Mouse (Mus musculus) limb, embryonic 12.5 days (tissue): ENCODE measurements around the gene Abhd4. TPM values are rescaled to one million over a fixed set of nuclear protein-coding genes. Genes with fewer than 3 reads are reported as not detected.

Source experiments
- ATAC-seq: fragments of 200-750 bp; cut with Nextera tagmentation; 2 replicates; pipeline ENCODE4 v1.8.0; 2017; ENCODE audit warnings: low read depth, moderate TSS enrichment; ENCODE audit not compliant: insufficient number of reproducible peaks, insufficient read depth, low FRiP score, low TSS enrichment
- H3K27ac ChIP-seq: fragments of 300-500 bp; sonication (generic); 2 replicates; pipeline ENCODE4 v1.5.1; 2016; ENCODE audit warnings: mild to moderate bottlenecking, moderate library complexity
- H3K27me3 ChIP-seq: fragments of 300-500 bp; sonication (generic); 2 replicates; pipeline ENCODE4 v1.6.1; 2016; ENCODE audit warnings: mild to moderate bottlenecking, moderate library complexity
- H3K36me3 ChIP-seq: fragments of 300-500 bp; sonication (generic); 2 replicates; pipeline ENCODE4 v1.6.1; 2016; ENCODE audit warnings: mild to moderate bottlenecking, moderate library complexity
- H3K4me1 ChIP-seq: fragments of 300-500 bp; sonication (generic); replicated peaks from 2 replicates; pipeline ENCODE4 v1.6.1; 2016
- H3K4me2 ChIP-seq: fragments of 300-500 bp; sonication (generic); 2 replicates; pipeline ENCODE4 v1.6.1; 2016; ENCODE audit warnings: mild to moderate bottlenecking, moderate library complexity
- H3K4me3 ChIP-seq: fragments of 300-500 bp; sonication (generic); replicated peaks from 2 replicates; pipeline ENCODE4 v1.5.1; 2016; ENCODE audit warnings: mild to moderate bottlenecking
- H3K9ac ChIP-seq: fragments of 300-500 bp; sonication (generic); replicated peaks from 2 replicates; pipeline ENCODE4 v1.6.1; 2016; ENCODE audit warnings: mild to moderate bottlenecking, moderate library complexity
- H3K9me3 ChIP-seq: fragments of 300-500 bp; sonication (generic); 2 replicates; pipeline ENCODE4 v1.6.1; 2016; ENCODE audit warnings: mild to moderate bottlenecking, moderate library complexity
- WGBS: fragments of 180-500 bp; shearing (Covaris S2); methylation state at CpG from one replicate; pipeline ENCODE4 v1.1.7; 2016; 5-methylcytosine and 5-hydroxymethylcytosine counted together
- polyA plus RNA-seq: library from polyadenylated mRNA; unstranded; fragments of >200 nt; fragmentation: Nextera tagmentation; extraction: Ambion mirVana; gene quantifications from 2 replicates; pipeline ENCODE4 v1.2.1, GENCODE M21; 2016

Gene Abhd4
- polyA plus RNA-seq, 1 experiment from 2014 or later, result 37.6 TPM

DNA sequence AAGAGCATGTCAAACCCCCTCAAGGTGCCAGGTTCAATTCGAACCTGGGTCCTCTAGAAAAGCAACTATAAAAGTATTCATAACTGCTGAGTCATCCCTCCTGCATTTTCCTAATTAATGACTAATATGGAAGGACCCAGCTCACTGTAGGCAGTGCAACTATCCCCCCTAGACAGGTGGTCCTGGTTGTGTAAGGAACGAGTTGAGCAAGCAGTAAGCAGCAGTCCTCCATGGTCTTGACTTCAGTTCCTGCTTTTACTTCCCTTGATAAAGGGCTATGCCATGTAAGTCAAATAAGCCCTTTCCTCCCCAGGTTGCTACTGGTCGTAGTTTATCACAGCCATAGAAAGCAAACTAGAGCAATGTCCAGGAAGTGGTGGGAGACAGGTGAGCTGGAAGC, 7.8 kb upstream of the Abhd4 start:
- peaks cover 59% of the 10 kb centered on the region for H3K36me3 ChIP-seq
- H3K27me3 ChIP-seq, result no peaks in the 10 kb centered on the region
- no peaks in the 10 kb centered on the region for H3K9me3 ChIP-seq
- ATAC-seq, result no peak
- WGBS, result 91% methylated on average over 3 of the region's 3 CpGs
- H3K4me3 ChIP-seq, result no peak overlapping the region
- no peak overlapping the region for H3K9ac ChIP-seq
- peaks cover 13% of the 10 kb centered on the region; the same call in 1 of the 2 replicates for H3K4me1 ChIP-seq
- no peak overlapping the region for H3K4me2 ChIP-seq
- H3K27ac ChIP-seq, result no peak overlapping the region

GRCm38 (mm10) chr14:54249326-54249725, 4.7 kb upstream of the Abhd4 start:
- H3K27ac ChIP-seq, result no peak overlapping the region
- H3K27me3 ChIP-seq, result no peaks in the 10 kb centered on the region
- H3K36me3 ChIP-seq, result peaks cover 41% of the 10 kb centered on the region
- H3K4me1 ChIP-seq, result peaks cover 26% of the 10 kb centered on the region
- no peak for ATAC-seq
- no peak overlapping the region for H3K4me3 ChIP-seq
- no peak overlapping the region for H3K9ac ChIP-seq
- H3K9me3 ChIP-seq, result no peaks in the 10 kb centered on the region
- H3K4me2 ChIP-seq, result no peak overlapping the region
- WGBS, result 65% methylated on average over 9 of the region's 9 CpGs

GRCm38 (mm10) chr14:54250122-54250521, 3.9 kb upstream of the Abhd4 start:
- H3K9me3 ChIP-seq, result no peaks in the 10 kb centered on the region
- peaks cover 37% of the 10 kb centered on the region for H3K36me3 ChIP-seq
- no peak overlapping the region for H3K27ac ChIP-seq
- no peak overlapping the region for H3K4me2 ChIP-seq
- H3K4me1 ChIP-seq, result peaks cover 26% of the 10 kb centered on the region
- 36% methylated on average over 4 of the region's 4 CpGs for WGBS
- no peak overlapping the region for H3K4me3 ChIP-seq
- no peak overlapping the region for H3K9ac ChIP-seq
- no peak for ATAC-seq
- no peaks in the 10 kb centered on the region for H3K27me3 ChIP-seq

DNA sequence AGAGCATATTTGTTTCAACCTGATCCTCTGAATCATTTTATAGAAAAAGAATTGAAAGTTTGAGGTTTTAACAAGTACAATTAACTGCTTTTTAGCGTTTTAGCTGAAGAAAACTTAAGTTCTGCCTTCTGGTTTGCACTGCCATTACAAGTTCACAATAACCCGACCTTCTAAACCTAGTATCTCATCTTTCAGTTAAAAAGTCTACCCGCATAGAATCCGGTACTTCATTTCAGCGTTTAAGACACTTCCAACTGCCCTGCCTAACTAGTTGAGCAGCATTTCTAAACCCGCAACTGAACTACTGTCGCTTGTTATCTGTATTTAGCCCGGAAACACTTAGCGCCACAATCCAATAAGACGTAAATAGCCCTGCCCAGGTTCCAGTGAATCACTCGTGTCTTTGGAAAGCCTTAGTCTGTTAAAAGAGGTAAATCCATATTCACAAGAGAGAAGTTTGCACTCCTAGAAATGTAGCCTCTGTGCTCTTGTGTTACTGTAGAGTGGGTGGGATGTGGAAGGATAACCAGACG, 748 bp downstream of the Abhd4 start:
- ATAC-seq, result no peak
- Histone ChIP-seq H3K27me3 (no peaks in the 10 kb centered on the region), H3K4me2 (peak overlapping the region; percentile 72), H3K9me3 (no peaks in the 10 kb centered on the region), H3K27ac (no peak overlapping the region), H3K36me3 (peaks cover 6% of the 10 kb centered on the region; the same call in 1 of the 2 replicates), H3K4me1 (peaks cover 27% of the 10 kb centered on the region), H3K9ac (0 out of 2 replicates have a peak overlapping the region, but pooled peaks have one; percentile 68), H3K4me3 (peak overlapping the region; percentile 59)
- WGBS, result 60% methylated on average over 12 of the region's 12 CpGs

DNA sequence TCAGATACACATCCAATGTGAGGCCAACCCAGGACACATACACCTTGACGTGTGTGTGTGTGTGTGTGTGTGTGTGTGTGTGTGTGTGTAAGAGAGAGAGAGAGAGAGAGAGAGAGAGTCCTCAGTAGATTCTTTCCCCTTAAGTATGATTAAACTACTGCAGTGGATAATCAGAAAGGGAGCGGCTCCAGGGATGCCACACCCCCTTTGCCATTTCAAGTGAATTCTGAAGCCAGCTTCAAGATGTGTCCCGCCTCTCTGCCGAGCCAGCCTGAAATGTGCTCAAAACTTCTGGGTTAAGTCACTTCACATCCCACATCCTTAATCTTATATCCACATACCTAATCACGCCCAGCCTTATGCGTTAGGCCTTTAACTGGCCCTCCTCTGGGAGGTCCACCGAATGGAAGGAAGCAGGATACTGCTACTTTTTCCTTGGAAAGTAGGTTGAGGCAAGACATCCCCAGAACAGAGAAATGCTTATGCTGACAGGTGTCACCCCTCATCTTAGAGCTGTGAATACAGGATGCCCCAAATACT, 4.2 kb downstream of the Abhd4 start:
- H3K4me2 ChIP-seq, result no peak overlapping the region; the same call in 1 of the 2 replicates
- no peak overlapping the region for H3K27ac ChIP-seq
- no peaks in the 10 kb centered on the region for H3K9me3 ChIP-seq
- H3K4me3 ChIP-seq, result no peak overlapping the region; the same call in 1 of the 2 replicates
- H3K9ac ChIP-seq, result no peak overlapping the region
- peaks cover 15% of the 10 kb centered on the region for H3K4me1 ChIP-seq
- ATAC-seq, result no peak
- peaks cover 7% of the 10 kb centered on the region for H3K36me3 ChIP-seq
- WGBS, result 67% methylated on average over 7 of the region's 7 CpGs
- H3K27me3 ChIP-seq, result no peaks in the 10 kb centered on the region

DNA sequence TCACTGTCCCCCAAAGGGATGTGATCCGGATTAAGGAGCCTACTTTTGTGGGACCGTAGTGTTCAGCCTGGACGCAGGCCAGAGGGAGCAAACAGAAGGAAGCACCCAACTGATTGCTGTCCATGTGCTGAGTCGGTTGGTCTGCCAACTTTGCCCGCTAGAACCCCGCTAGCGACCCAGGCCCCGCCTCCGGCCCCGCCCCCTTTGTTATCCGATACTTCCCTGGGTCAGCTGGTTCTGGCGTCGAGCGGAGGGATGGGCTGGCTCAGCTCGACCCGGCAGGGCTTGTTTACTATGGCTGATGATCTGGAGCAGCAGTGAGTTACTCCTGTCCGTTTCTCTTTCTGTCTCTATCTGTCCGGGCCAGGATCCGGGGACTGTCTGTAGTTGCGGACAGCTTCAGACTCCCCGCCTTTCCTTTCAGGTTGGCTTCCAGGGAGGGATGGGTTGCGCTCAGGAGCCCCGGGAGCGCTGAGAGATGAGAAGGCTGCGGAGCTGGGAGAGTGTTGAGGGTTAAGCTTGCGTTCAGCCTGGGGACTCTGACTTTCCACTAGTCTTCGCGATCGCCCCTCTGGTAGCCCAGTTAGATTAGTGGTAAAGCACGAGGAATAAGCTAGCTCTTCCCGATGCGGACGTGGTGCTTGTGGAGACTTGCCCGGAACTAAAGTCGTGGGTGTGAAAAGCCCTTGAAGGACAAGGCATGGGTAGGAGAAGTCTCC, 5.2 kb downstream of the Abhd4 start:
- under 1% methylated on average over 35 of the region's 35 CpGs for WGBS
- Histone ChIP-seq H3K4me3 (peak overlapping the region; percentile 66), H3K9me3 (no peaks in the 10 kb centered on the region), H3K4me2 (peak overlapping the region; percentile 79), H3K9ac (peak overlapping the region; percentile 61), H3K27ac (peak overlapping the region; percentile 83), H3K36me3 (peaks cover 15% of the 10 kb centered on the region), H3K27me3 (no peaks in the 10 kb centered on the region), H3K4me1 (peaks cover 15% of the 10 kb centered on the region)
- ATAC-seq, result peak; percentile 96

DNA sequence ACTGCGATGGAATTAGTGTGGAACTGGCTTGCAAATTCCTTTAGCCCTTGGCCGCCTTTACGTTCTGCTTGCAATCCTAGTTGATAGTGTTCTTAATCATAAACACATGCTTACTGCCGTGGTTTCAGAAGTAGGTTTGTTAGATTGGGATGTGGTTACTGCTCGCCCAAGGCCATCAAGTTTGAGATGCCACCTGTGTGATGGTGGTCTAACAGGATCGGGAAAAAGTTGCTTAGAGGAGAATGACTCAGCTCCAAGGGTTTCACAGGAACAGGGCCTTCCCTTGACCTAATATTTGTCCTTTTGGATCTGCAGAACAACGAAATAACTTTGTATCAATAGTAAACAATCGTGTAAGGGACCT, 5.7 kb downstream of the Abhd4 start:
- ATAC-seq, result no peak
- H3K27ac ChIP-seq, result peak overlapping the region; percentile 83
- WGBS, result 14% methylated on average over 8 of the region's 8 CpGs

DNA sequence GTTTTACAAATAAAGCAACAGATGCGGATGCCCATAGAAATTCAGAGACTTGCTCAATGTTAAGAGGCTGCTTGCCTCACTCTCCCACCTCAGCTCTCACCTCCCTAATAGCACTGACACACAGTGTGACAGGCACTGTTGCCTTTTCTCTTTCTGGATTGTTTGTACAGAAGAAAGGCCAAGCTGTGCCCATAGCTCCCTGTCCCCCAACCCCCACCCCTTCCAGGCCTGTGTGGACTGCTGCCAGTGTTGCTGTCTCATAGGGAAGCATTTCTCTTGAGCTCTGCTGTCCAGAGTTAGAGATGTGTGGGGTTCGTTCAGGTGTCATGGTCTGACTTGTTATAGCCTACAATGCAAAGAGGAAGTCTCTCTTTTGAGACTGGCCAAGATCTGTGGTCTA, 6.2 kb downstream of the Abhd4 start:
- peaks cover 15% of the 10 kb centered on the region for H3K4me1 ChIP-seq
- no peak overlapping the region for H3K27ac ChIP-seq
- no peak for ATAC-seq
- peak overlapping the region; percentile 79 for H3K4me2 ChIP-seq
- no peak overlapping the region for H3K9ac ChIP-seq
- peaks cover 20% of the 10 kb centered on the region for H3K36me3 ChIP-seq
- H3K4me3 ChIP-seq, result peak overlapping the region; percentile 66
- no peaks in the 10 kb centered on the region for H3K27me3 ChIP-seq
- 76% methylated on average over 2 of the region's 2 CpGs for WGBS
- H3K9me3 ChIP-seq, result no peaks in the 10 kb centered on the region

More for the DNA sequence above, 5.7 kb downstream of the Abhd4 start:
- peaks cover 17% of the 10 kb centered on the region for H3K36me3 ChIP-seq
- peak overlapping the region; percentile 66 for H3K4me3 ChIP-seq
- peaks cover 15% of the 10 kb centered on the region for H3K4me1 ChIP-seq
- H3K27me3 ChIP-seq, result no peaks in the 10 kb centered on the region
- peak overlapping the region; percentile 79 for H3K4me2 ChIP-seq
- peak overlapping the region; percentile 61 for H3K9ac ChIP-seq
- no peaks in the 10 kb centered on the region for H3K9me3 ChIP-seq

- Histone ChIP-seq H3K4me3 (no peak overlapping the region), H3K27me3 (no peaks in the 10 kb centered on the region), H3K4me1 (peaks cover 15% of the 10 kb centered on the region), H3K36me3 (peaks cover 24% of the 10 kb centered on the region), H3K27ac (no peak overlapping the region), H3K4me2 (no peak overlapping the region), H3K9ac (no peak overlapping the region), H3K9me3 (no peaks in the 10 kb centered on the region)
- WGBS, result 95% methylated on average over 2 of the region's 2 CpGs
- no peak for ATAC-seq
Measured at GRCm38 (mm10) chr14:54261386-54261785, 7.4 kb downstream of the Abhd4 start.

GRCm38 (mm10) chr14:54262622-54263021, 8.6 kb downstream of the Abhd4 start:
- H3K9me3 ChIP-seq, result no peaks in the 10 kb centered on the region
- no peak overlapping the region for H3K9ac ChIP-seq
- no peak overlapping the region for H3K27ac ChIP-seq
- no peak overlapping the region for H3K4me2 ChIP-seq
- ATAC-seq, result no peak
- 91% methylated on average over 8 of the region's 8 CpGs for WGBS
- no peaks in the 10 kb centered on the region for H3K27me3 ChIP-seq
- H3K4me1 ChIP-seq, result peaks cover 15% of the 10 kb centered on the region
- H3K4me3 ChIP-seq, result no peak overlapping the region
- peaks cover 36% of the 10 kb centered on the region for H3K36me3 ChIP-seq

- H3K36me3 ChIP-seq, result peaks cover 41% of the 10 kb centered on the region
- no peak overlapping the region for H3K27ac ChIP-seq
- H3K4me2 ChIP-seq, result no peak overlapping the region
- peaks cover 15% of the 10 kb centered on the region for H3K4me1 ChIP-seq
- no peaks in the 10 kb centered on the region for H3K27me3 ChIP-seq
- WGBS, result 96% methylated on average over 6 of the region's 6 CpGs
- no peak overlapping the region for H3K9ac ChIP-seq
- H3K9me3 ChIP-seq, result no peaks in the 10 kb centered on the region
- H3K4me3 ChIP-seq, result no peak overlapping the region
- no peak for ATAC-seq
Measured at GRCm38 (mm10) chr14:54263099-54263498, 9.1 kb downstream of the Abhd4 start.
